Mouse (Mus musculus) ES-E14 (cell line): ENCODE measurements around the gene Gm38394. TPM values are rescaled to one million over a fixed set of nuclear protein-coding genes. Genes with fewer than 3 reads are reported as not detected.

Experiments used
- DNase-seq: peaks from one replicate; pipeline ENCODE4 v3.0.0-alpha.2; 2013; ENCODE audit warnings: low read depth, low spot score
- H3K27ac ChIP-seq: 2 replicates; pipeline ENCODE4 v1.5.1; 2012; ENCODE audit warnings: low read depth, mild to moderate bottlenecking, low read length, moderate library complexity, mixed read lengths; ENCODE audit not compliant: poor library complexity, insufficient read depth, severe bottlenecking
- H3K36me3 ChIP-seq: 2 replicates; pipeline ENCODE4 v1.6.1; 2012; ENCODE audit warnings: mild to moderate bottlenecking, low read length, moderate library complexity, mixed read lengths; ENCODE audit not compliant: control insufficient read depth, poor library complexity, insufficient read depth, severe bottlenecking
- H3K4me1 ChIP-seq, 2 experiments: fragments of 150-350 bp in 1 of 2; sonication (generic) in 1 of 2; 2 replicates each; pipeline ENCODE4 v1.6.1; 2012; ENCODE audit warnings: low read length in 2 of 2, mild to moderate bottlenecking in 1 of 2, mixed read lengths in 1 of 2; ENCODE audit not compliant: control insufficient read depth in 2 of 2, insufficient read depth in 2 of 2, poor library complexity in 1 of 2
- H3K4me3 ChIP-seq, 2 experiments: fragments of 150-350 bp in 1 of 2; sonication (generic) in 1 of 2; 2 replicates each; pipeline ENCODE4 v1.5.1; 2012; ENCODE audit warnings: low read length in 2 of 2, low read depth in 1 of 2, mild to moderate bottlenecking in 1 of 2, mixed read lengths in 1 of 2; ENCODE audit not compliant: insufficient read depth in 1 of 2, poor library complexity in 1 of 2, severe bottlenecking in 1 of 2
- H3K9ac ChIP-seq: 2 replicates; pipeline ENCODE4 v1.6.1; 2012; ENCODE audit warnings: low read depth, mild to moderate bottlenecking, low read length, mixed read lengths; ENCODE audit not compliant: poor library complexity, insufficient read depth, severe bottlenecking
- H3K9me3 ChIP-seq: fragments of 150-350 bp; sonication (generic); 2 replicates; pipeline ENCODE4 v1.6.1; 2012; ENCODE audit warnings: low read depth, mild to moderate bottlenecking, low read length; ENCODE audit not compliant: control insufficient read depth, insufficient read depth
- CHD2 ChIP-seq: IDR thresholded peaks from 2 replicates; pipeline ENCODE4 v1.6.1; 2014; ENCODE audit warnings: mild to moderate bottlenecking, low read depth, low read length, inconsistent platforms
- HCFC1 ChIP-seq: IDR thresholded peaks from 2 replicates; pipeline ENCODE4 v1.6.1; 2012; ENCODE audit warnings: low read length, inconsistent platforms, borderline replicate concordance; ENCODE audit not compliant: insufficient read depth
- MAFK ChIP-seq: IDR thresholded peaks from 2 replicates; pipeline ENCODE4 v1.6.1; 2014; ENCODE audit warnings: mild to moderate bottlenecking, low read depth, low read length, inconsistent platforms; ENCODE audit not compliant: insufficient read depth
- ZC3H11A ChIP-seq: IDR thresholded peaks from 2 replicates; pipeline ENCODE4 v1.6.1; 2012; ENCODE audit warnings: low read depth, mild to moderate bottlenecking, inconsistent platforms, low read length, borderline replicate concordance
- ZNF384 ChIP-seq: IDR thresholded peaks from 2 replicates; pipeline ENCODE4 v1.6.1; 2012; ENCODE audit warnings: low read depth, low read length, inconsistent platforms
- in situ Hi-C, 2 experiments: fragments of 600-800 bp; cut with MboI; formaldehyde crosslinking; loops; one replicate each; pipeline ENCODE4 v1.15.1; 2025; ENCODE audit warnings: low sequenced_read_pairs in 2 of 2, inconsistent platforms in 1 of 2; ENCODE audit not compliant: unreplicated experiment in 2 of 2
- total RNA-seq: library from RNA; depleted of rRNA; stranded (reverse); fragments of 300-350 nt; gene quantifications from 2 replicates; pipeline ENCODE4 v1.2.3, GENCODE M21; 2012

The Gm38394 gene
- total RNA-seq, 1 experiment = 8.7 TPM

- in situ Hi-C loops = no loop called here
- Histone ChIP-seq H3K27ac (no peak overlapping the region), H3K36me3 (peaks cover 22% of the 10 kb centered on the region), H3K9me3 (no peaks in the 10 kb centered on the region), H3K9ac (no peak overlapping the region), H3K4me1 (peaks cover 8 to 10% of the 10 kb centered on the region in 2 experiments), H3K4me3 (no peak overlapping the region)
- no peak for DNase-seq
- no peak for TF ChIP-seq HCFC1
- TF ChIP-seq ZNF384 = no peak
- no peak for TF ChIP-seq CHD2
- no peak for TF ChIP-seq ZC3H11A
- no peak for TF ChIP-seq MAFK
Observed at GRCm38 (mm10) chr1:133658878-133659277, 2.2 kb downstream of the Gm38394 start.

- DNase-seq = no peak
- in situ Hi-C loops = no loop called here
- TF ChIP-seq ZNF384 (no peak), CHD2 (no peak), MAFK (no peak), ZC3H11A (no peak), HCFC1 (no peak)
- Histone ChIP-seq H3K36me3 (peaks cover 22% of the 10 kb centered on the region), H3K9me3 (no peaks in the 10 kb centered on the region), H3K9ac (no peak overlapping the region), H3K27ac (no peak overlapping the region), H3K4me1 (peaks cover 3 to 6% of the 10 kb centered on the region in 2 experiments; a peak in 1 of 4 replicates), H3K4me3 (no peak overlapping the region)
Observed at GRCm38 (mm10) chr1:133656811-133657210, 4.3 kb downstream of the Gm38394 start.

GRCm38 (mm10) chr1:133653033-133653432 is 8.1 kb downstream of the Gm38394 start:
- Histone ChIP-seq H3K36me3 (peaks cover 9% of the 10 kb centered on the region), H3K9me3 (no peaks in the 10 kb centered on the region), H3K4me3 (no peak overlapping the region), H3K4me1 (no peaks in the 10 kb centered on the region), H3K9ac (no peak overlapping the region), H3K27ac (no peak overlapping the region)
- no peak for TF ChIP-seq HCFC1
- in situ Hi-C loops = loop anchor here in 1 of 2 experiments (5.0 kb wide), 1 partner anchor 36 kb away; no protein-coding TSS in a partner anchor
- DNase-seq = no peak

- no peak for DNase-seq
- Histone ChIP-seq H3K9me3 (no peaks in the 10 kb centered on the region), H3K4me1 (no peaks in the 10 kb centered on the region), H3K27ac (no peak overlapping the region), H3K36me3 (peaks cover 14% of the 10 kb centered on the region), H3K4me3 (no peak overlapping the region), H3K9ac (no peak overlapping the region)
- no peak for TF ChIP-seq ZC3H11A
- no peak for TF ChIP-seq ZNF384
- TF ChIP-seq HCFC1 = no peak
- no peak for TF ChIP-seq MAFK
- no peak for TF ChIP-seq CHD2
- in situ Hi-C loops = loop anchor here in 1 of 2 experiments (5.0 kb wide), 1 partner anchor 33 kb away; no protein-coding TSS in a partner anchor
Observed at GRCm38 (mm10) chr1:133650288-133651055, 10.6 kb downstream of the Gm38394 start.

GRCm38 (mm10) chr1:133645652-133646051 is 15.5 kb downstream of the Gm38394 start:
- Histone ChIP-seq H3K9ac (no peak overlapping the region), H3K4me1 (no peaks in the 10 kb centered on the region), H3K9me3 (no peaks in the 10 kb centered on the region), H3K4me3 (no peak overlapping the region), H3K36me3 (peaks cover 28% of the 10 kb centered on the region), H3K27ac (no peak overlapping the region)
- in situ Hi-C loops = loop anchor here in 1 of 2 experiments (25.0 kb wide), 1 partner anchor 967 kb away; no protein-coding TSS in a partner anchor
- DNase-seq = no peak
- TF ChIP-seq HCFC1 = no peak
- TF ChIP-seq ZC3H11A = no peak
- TF ChIP-seq MAFK = no peak
- no peak for TF ChIP-seq CHD2
- TF ChIP-seq ZNF384 = no peak
